Comparison of ENCODE assay signal across 11 mouse cellular contexts in the genomic region with DNA sequence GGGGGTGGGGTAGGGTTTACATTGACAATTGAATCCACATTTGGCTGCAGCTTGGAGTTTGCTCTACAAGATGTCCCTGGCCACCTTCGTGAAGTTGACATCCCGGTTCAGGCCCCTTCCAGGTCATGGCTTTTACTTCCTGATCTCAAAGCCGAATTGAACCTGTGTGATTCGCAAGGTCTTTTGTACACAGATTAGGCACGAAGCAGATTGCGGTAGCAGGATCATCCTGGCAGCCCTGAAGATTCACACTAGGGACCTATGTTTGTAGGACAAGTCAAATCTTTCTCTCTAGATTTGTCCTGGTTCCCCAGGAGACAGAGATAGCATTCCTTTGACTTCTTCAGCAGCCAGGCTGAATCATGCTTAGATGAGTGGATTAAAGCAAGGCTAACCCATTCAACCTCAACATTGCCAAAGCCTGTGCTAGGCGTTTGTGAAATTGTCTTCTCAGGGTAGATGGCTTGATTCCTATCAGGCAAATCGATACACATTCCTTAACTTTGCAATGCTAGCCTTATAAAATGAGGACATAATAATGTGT.
DNase-seq lines count a peak whose midpoint lies in the region; ATAC-seq lines count a peak whose summit lies in the region.
"Had no signal": no experiment of that assay in that cellular context is flagged by ENCODE, and none has a peak within 500 bp of the region (broad histone marks: within the 10 kb centered on the region; RNA-seq: fewer than 3 reads in every experiment).

No protein-coding gene starts in this region.

- H3K9me3 ChIP-seq in heart, embryonic 13.5 days = no peaks in the 10 kb centered on the region
- no peaks in the 10 kb centered on the region for H3K9me3 ChIP-seq in hindbrain, embryonic 11.5 days (ENCODE audit: control insufficient read depth, low read length)
- no peaks in the 10 kb centered on the region for H3K9me3 ChIP-seq in midbrain, embryonic 11.5 days (ENCODE audit: control insufficient read depth, low read length)

- 0 out of 2 replicates have a peak overlapping the region, but pooled peaks have one; percentile 79 for H3K9ac ChIP-seq in heart, embryonic 13.5 days
- no peak overlapping the region for H3K9ac ChIP-seq in hindbrain, embryonic 11.5 days (ENCODE audit: low read depth, low read length)
- H3K9ac ChIP-seq in midbrain, embryonic 11.5 days (ENCODE audit: low read length) = no peak overlapping the region

- H3K4me1 ChIP-seq in heart, embryonic 13.5 days = peaks cover 40% of the 10 kb centered on the region
- H3K4me1 ChIP-seq in hindbrain, embryonic 11.5 days (replicated peaks; ENCODE audit: control insufficient read depth, insufficient read depth, low read length) = peaks cover 2% of the 10 kb centered on the region; the same call in 1 of the 2 replicates
- H3K4me1 ChIP-seq in midbrain, embryonic 11.5 days (ENCODE audit: control insufficient read depth, insufficient read depth, low read length) = peaks cover 19% of the 10 kb centered on the region

- H3K27ac ChIP-seq in heart, embryonic 13.5 days (replicated peaks) = no peak overlapping the region
- 0 out of 2 replicates have a peak overlapping the region, but pooled peaks have one; percentile 77 for H3K27ac ChIP-seq in hindbrain, embryonic 11.5 days (ENCODE audit: low read depth, low read length)
- peak overlapping the region; percentile 30; the same call in 1 of the 2 replicates for H3K27ac ChIP-seq in midbrain, embryonic 11.5 days (ENCODE audit: low read depth, low read length)
- H3K27ac ChIP-seq: kidney, postnatal 0 days had no signal

- no peaks in the 10 kb centered on the region for H3K36me3 ChIP-seq in heart, embryonic 13.5 days
- H3K36me3 ChIP-seq in hindbrain, embryonic 11.5 days (ENCODE audit: control insufficient read depth, insufficient read depth, low read length) = no peaks in the 10 kb centered on the region
- H3K36me3 ChIP-seq in midbrain, embryonic 11.5 days (ENCODE audit: control insufficient read depth, insufficient read depth, low read length) = no peaks in the 10 kb centered on the region

- 33% methylated on average over 8 of the region's 8 CpGs for WGBS in heart, embryonic 13.5 days
- WGBS in hindbrain, embryonic 11.5 days = 17% methylated on average over 8 of the region's 8 CpGs
- 10% methylated on average over 8 of the region's 8 CpGs for WGBS in midbrain, embryonic 11.5 days

- no peak for DNase-seq in heart, adult 11 months
- peak; percentile 43 for DNase-seq in embryo, embryonic 11 days
- DNase-seq in hindbrain, embryonic 11.5 days (ENCODE audit: low spot score) = no peak
- peak; percentile 93 for DNase-seq in midbrain, embryonic 11.5 days (ENCODE audit: low spot score, missing footprints)
- no peak for DNase-seq in urinary bladder, postnatal 4 days (ENCODE audit: low spot score in 2 of 2)
- no peak for DNase-seq in adrenal gland, postnatal 10 days
- no peak for DNase-seq in ovary, postnatal 36 days (ENCODE audit: low spot score)
- DNase-seq: left cerebral cortex, postnatal 4 days had no signal

- H3K4me3 ChIP-seq in heart, embryonic 13.5 days = no peak overlapping the region
- H3K4me3 ChIP-seq in hindbrain, embryonic 11.5 days (ENCODE audit: low read depth, low read length) = no peak overlapping the region
- no peak overlapping the region for H3K4me3 ChIP-seq in midbrain, embryonic 11.5 days (ENCODE audit: low read depth, low read length)

- H3K27me3 ChIP-seq in heart, embryonic 13.5 days (replicated peaks) = peaks cover 10% of the 10 kb centered on the region; the same call in 1 of the 2 replicates
- no peaks in the 10 kb centered on the region for H3K27me3 ChIP-seq in hindbrain, embryonic 11.5 days (ENCODE audit: control insufficient read depth, insufficient read depth, low read length)
- H3K27me3 ChIP-seq in midbrain, embryonic 11.5 days (ENCODE audit: control insufficient read depth, insufficient read depth, low read length) = no peaks in the 10 kb centered on the region
- H3K27me3 ChIP-seq: Patski had no signal

- no peak for ATAC-seq in heart, embryonic 13.5 days (ENCODE audit: extremely low read depth, insufficient number of reproducible peaks, low FRiP score, low TSS enrichment)
- no peak for ATAC-seq in hindbrain, embryonic 11.5 days (ENCODE audit: low FRiP score)
- ATAC-seq in midbrain, embryonic 11.5 days (ENCODE audit: low FRiP score) = no peak
- ATAC-seq: Patski had no signal

- peak overlapping the region; percentile 81 for H3K4me2 ChIP-seq in heart, embryonic 13.5 days
- H3K4me2 ChIP-seq in hindbrain, embryonic 11.5 days (replicated peaks; ENCODE audit: low read depth, low read length) = peak overlapping the region; percentile 40; the same call in 1 of the 2 replicates
- H3K4me2 ChIP-seq in midbrain, embryonic 11.5 days = peak overlapping the region; percentile 73; the same call in 1 of the 2 replicates

Comparison
In these comparisons a context has a peak if more than half of its experiments do, and no peak if none do; other contexts are left out.
1. DNase-seq: peak in embryo, embryonic 11 days (single experiment) and midbrain, embryonic 11.5 days (single experiment); none in heart, adult 11 months (single experiment), hindbrain, embryonic 11.5 days (single experiment), urinary bladder, postnatal 4 days (0 of 2), adrenal gland, postnatal 10 days (single experiment) and ovary, postnatal 36 days (single experiment).
2. Peak in every context shown above with its lines, with median percentiles within 50 percentile points of each other: H3K4me2 ChIP-seq.